Mouse (Mus musculus): Measurements from ENCODE around the gene Cpt1a. TPM values are rescaled to one million over a fixed set of nuclear protein-coding genes. Genes with fewer than 3 reads are reported as not detected.

The Cpt1a gene
- polyA plus RNA-seq, 1 experiment from 2014 or later = 19.6 TPM

DNA sequence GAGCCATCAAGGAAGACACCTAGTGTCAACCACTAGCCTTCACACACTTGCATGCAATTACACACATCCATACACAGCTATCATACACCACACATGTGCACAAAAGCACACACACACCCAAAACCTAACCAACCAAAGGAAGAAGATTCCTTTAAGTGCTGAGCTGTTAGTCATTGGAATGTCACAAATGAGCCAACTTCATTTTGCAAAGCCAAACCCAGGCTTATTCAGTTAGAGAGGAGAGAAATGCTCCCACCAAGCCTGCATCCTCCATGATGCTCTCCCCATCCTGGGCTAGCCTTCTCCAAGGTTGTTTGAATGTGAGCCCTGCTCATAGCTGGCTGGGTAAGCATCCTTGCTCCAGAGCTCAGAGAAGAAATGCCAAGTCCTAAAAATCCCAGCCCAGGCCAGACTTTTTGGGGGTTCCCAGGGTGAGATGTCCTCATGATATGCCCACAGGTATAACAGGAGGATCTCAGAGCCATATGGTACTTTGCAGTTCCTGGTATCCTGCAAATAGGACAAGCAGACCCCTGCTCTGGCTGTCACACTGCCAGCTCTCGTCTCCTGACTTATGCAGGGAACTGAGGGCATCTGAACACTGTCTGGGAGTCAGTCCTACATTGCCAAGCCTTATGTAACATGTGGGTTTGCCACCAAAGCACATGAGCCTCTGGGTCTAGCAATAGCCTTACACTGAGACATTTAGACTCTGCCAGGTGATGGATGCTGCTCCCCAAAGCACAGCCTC, 83.6 kb downstream of the Cpt1a start:
- Histone ChIP-seq H3K27ac (no peak overlapping the region), H3K27me3 (no peaks in the 10 kb centered on the region), H3K9ac (no peak overlapping the region), H3K4me3 (no peak overlapping the region), H3K4me2 (no peak overlapping the region), H3K9me3 (no peaks in the 10 kb centered on the region), H3K36me3 (no peaks in the 10 kb centered on the region), H3K4me1 (no peaks in the 10 kb centered on the region)
- ATAC-seq (ENCODE audit: insufficient number of reproducible peaks, low FRiP score, low TSS enrichment, low read depth) = no peak
- 46% methylated on average over 1 of the region's 1 CpGs for WGBS

DNA sequence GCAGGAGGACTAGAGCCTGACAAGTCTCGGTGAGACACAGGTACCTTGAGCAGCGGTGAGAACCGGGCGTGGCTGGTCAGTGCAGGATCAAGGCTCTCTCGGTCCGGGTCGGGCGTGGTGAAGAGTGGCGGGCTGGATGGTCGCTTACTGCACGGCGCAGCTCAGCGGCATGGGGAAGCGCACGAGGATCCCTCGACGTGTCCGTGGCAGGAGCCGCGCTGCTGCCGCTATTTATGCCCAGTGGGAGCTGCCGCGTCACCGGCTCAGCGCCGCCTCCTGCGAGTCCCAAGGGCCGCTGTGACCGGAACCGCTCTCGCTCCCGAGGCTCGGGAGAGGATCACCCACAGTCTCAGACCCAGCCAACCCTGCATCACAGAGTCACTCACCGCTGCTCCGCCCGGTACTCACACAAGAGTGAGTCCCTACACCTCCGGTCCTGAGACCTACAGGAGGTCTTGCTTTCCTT, 92.2 kb downstream of the Cpt1a start, which contains the start of gene Gal:
Gal (minus strand) TSS at position 277 of the 466 bp plus-strand sequence.
- WGBS = 1% methylated on average over 37 of the region's 37 CpGs
- no peak for ATAC-seq (ENCODE audit: insufficient number of reproducible peaks, low FRiP score, low TSS enrichment, low read depth)
- H3K4me3 ChIP-seq = peak within 1 kb of the TSS; percentile 36
- peaks cover 38% of the 10 kb centered on the region for H3K27me3 ChIP-seq
- H3K4me2 ChIP-seq = peak within 1 kb of the TSS; percentile 60
- H3K27ac ChIP-seq = no peak within 1 kb of the TSS
- H3K9ac ChIP-seq = 0 out of 2 replicates have a peak within 1 kb of the TSS, but pooled peaks have one; percentile 10
- no peaks in the 10 kb centered on the region for H3K36me3 ChIP-seq
- H3K9me3 ChIP-seq = no peaks in the 10 kb centered on the region
- peaks cover 8% of the 10 kb centered on the region for H3K4me1 ChIP-seq

DNA sequence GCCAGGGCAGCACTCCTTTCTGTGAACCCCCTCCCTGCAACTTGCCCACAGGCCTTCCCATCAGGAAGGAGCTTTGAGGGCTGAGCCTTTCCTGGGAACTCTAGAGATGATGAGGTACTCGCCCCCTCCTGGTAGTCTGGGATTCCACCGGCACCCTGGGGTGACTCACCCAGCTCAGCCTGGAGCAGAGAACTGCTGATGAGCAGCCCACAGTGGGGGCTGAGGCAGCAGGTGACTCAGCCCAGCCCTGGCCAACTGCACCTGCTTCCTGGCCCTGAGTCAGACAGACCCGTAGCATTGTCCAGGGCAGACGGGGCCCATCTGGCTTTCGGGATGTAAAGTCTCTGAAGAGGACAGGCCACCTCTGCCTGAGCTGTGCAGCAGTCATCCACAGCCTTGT, 97.1 kb downstream of the Cpt1a start:
- 50% methylated on average over 5 of the region's 5 CpGs for WGBS
- peaks cover 20% of the 10 kb centered on the region for H3K27me3 ChIP-seq
- no peak overlapping the region for H3K27ac ChIP-seq
- no peak overlapping the region for H3K9ac ChIP-seq
- H3K9me3 ChIP-seq = no peaks in the 10 kb centered on the region
- no peaks in the 10 kb centered on the region for H3K36me3 ChIP-seq
- ATAC-seq (ENCODE audit: insufficient number of reproducible peaks, low FRiP score, low TSS enrichment, low read depth) = no peak
- H3K4me1 ChIP-seq = peaks cover 5% of the 10 kb centered on the region
- H3K4me3 ChIP-seq = no peak overlapping the region
- H3K4me2 ChIP-seq = no peak overlapping the region

DNA sequence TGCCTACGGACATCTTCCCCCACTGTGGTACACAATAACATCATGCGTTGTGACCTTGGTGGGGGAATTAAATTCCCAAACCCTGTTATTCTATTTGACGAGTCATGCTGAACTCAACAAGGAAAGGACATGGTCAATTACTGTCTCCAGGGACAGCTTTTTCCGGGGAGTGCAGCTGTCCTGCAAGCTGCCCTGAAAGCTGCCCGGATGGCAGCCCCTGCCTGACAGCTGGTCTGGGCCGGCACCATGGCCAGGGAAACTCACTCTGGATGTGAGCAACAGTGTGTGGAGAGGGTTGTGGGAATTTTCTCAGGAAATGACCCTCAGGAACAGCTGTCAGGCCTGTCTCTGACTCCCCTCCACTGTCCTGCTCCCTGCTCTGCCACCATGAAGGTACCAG, 100.4 kb downstream of the Cpt1a start:
- H3K4me3 ChIP-seq = no peak overlapping the region
- WGBS = 64% methylated on average over 6 of the region's 6 CpGs
- H3K4me2 ChIP-seq = no peak overlapping the region
- H3K27ac ChIP-seq = no peak overlapping the region
- no peaks in the 10 kb centered on the region for H3K4me1 ChIP-seq
- no peaks in the 10 kb centered on the region for H3K9me3 ChIP-seq
- H3K9ac ChIP-seq = no peak overlapping the region
- no peaks in the 10 kb centered on the region for H3K27me3 ChIP-seq
- H3K36me3 ChIP-seq = no peaks in the 10 kb centered on the region
- ATAC-seq (ENCODE audit: insufficient number of reproducible peaks, low FRiP score, low TSS enrichment, low read depth) = no peak

DNA sequence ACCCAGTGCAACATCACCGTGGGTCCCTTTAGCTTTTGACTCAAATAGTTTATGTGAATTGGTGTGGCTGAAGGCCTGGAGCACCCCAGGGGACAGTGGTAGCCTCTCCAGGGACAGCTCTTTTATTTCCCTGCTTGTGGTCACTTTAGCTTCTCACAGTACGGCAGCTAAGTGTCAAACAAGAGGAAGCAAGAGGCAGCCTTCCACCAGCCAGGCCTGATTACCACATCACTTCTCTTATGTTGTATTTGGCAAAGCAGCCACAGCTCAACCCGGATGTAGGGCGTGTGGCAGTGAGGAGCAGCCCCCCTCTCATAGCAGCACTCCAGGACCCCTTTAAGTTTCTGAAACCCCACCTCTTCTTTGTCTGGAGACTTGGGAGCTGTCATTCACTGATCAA, 100.8 kb downstream of the Cpt1a start:
- Histone ChIP-seq H3K9me3 (no peaks in the 10 kb centered on the region), H3K27me3 (no peaks in the 10 kb centered on the region), H3K36me3 (no peaks in the 10 kb centered on the region), H3K4me1 (no peaks in the 10 kb centered on the region), H3K9ac (no peak overlapping the region), H3K4me2 (no peak overlapping the region), H3K27ac (no peak overlapping the region), H3K4me3 (no peak overlapping the region)
- ATAC-seq (ENCODE audit: insufficient number of reproducible peaks, low FRiP score, low TSS enrichment, low read depth) = no peak
- 38% methylated on average over 4 of the region's 4 CpGs for WGBS

DNA sequence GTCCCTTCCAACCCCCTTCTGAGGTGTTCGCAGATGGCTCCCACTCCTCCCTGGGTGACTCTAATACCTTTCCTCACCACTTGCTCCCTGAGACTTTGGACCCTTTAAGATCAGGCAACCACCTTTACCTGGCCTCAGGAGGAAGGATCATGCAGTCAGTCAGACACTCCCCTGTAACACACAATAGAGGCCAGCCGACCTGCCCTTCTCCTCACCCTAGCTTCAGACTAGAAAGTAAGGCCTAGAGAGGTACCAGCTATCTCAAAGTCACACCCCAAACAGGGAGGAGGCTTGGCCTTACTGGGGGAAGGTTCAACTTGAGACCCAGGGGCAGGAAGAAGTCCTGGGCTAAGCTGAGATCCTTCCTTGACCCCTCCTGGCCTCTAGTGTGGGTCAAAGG, 102.1 kb downstream of the Cpt1a start:
- 35% methylated on average over 2 of the region's 2 CpGs for WGBS
- Histone ChIP-seq H3K4me3 (no peak overlapping the region), H3K4me1 (0 out of 2 replicates have a peak, but pooled peaks cover 3% of the 10 kb centered on the region), H3K27ac (no peak overlapping the region), H3K9ac (no peak overlapping the region), H3K27me3 (no peaks in the 10 kb centered on the region), H3K4me2 (no peak overlapping the region), H3K9me3 (no peaks in the 10 kb centered on the region), H3K36me3 (no peaks in the 10 kb centered on the region)
- no peak for ATAC-seq (ENCODE audit: insufficient number of reproducible peaks, low FRiP score, low TSS enrichment, low read depth)

DNA sequence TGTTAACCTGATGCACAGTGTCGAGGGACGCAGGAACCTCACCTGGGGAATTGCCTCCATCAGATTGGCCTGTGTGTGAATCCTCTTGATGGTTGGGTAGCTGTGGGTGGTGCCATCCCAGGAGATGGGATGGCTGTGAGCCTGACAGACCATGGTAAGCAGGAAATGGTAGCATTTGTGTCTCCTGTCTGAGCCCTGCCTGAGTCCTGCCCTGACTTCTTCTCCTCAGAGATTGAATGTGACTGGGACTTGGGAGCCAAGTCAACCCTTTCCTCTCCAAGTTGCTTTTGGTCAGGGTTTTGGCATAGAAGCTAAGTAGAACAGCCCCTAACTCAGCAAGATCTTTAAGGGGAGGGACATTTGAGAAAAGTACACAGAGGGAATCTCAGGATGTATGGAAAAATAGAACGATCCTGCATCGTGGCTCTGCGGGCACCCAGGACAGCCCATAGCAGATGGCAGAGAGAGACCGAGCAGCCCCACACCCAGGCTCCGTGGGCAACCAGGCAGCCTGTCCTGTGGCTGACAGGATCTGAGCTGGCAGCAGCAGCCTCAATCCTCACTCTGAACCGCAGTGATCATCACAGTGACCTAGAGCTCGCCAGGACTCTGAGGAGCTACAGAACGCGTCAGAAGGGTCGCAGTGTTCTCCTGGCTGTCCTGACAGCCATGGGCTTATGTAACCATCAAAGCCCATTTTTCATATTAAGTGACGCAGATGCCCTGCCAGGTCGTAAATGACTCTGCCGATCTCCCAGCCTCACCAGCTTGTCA, 106.1 kb downstream of the Cpt1a start:
- 75% methylated on average over 15 of the region's 15 CpGs for WGBS
- H3K4me1 ChIP-seq = 0 out of 2 replicates have a peak, but pooled peaks cover 5% of the 10 kb centered on the region
- ATAC-seq (ENCODE audit: insufficient number of reproducible peaks, low FRiP score, low TSS enrichment, low read depth) = no peak

DNA sequence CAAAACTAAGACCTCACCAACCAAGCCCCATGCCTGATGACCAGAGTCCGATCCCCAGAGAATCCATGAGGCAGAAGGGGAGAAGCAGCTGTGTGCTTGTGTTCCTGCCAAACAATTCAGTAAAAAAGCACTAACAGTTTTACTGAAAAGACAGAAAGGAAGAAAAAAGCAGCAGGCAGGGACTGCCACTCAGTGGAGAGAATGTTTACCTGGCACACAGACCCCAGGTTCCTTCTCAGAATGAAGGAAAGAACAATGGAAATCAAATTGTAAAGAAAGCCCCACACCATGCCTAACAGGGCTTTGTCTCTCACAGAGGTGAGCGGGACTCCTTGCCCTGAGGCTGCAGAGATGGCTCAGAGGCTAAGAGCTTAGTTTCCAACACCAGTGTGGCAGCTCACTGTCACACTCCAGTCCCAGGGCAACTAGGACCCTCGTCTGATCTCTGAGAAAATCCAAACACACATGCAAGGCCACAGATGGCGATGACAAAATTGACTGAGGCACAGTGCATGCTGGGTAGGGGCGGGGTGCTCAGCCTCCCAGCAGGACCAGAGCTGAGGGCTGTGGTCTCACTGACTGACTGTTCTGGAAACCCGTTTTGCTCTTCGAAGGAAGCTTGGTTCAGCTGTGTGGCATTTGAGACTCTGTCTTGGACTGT, 107.2 kb downstream of the Cpt1a start:
- WGBS = 52% methylated on average over 7 of the region's 7 CpGs
- no peak for ATAC-seq (ENCODE audit: insufficient number of reproducible peaks, low FRiP score, low TSS enrichment, low read depth)
- H3K4me1 ChIP-seq = 0 out of 2 replicates have a peak, but pooled peaks cover 5% of the 10 kb centered on the region
- H3K9me3 ChIP-seq = no peaks in the 10 kb centered on the region
- no peak overlapping the region for H3K4me3 ChIP-seq
- H3K9ac ChIP-seq = no peak overlapping the region
- H3K4me2 ChIP-seq = no peak overlapping the region
- no peaks in the 10 kb centered on the region for H3K27me3 ChIP-seq
- no peaks in the 10 kb centered on the region for H3K36me3 ChIP-seq
- no peak overlapping the region for H3K27ac ChIP-seq

More for the DNA sequence above, 106.1 kb downstream of the Cpt1a start:
- no peaks in the 10 kb centered on the region for H3K27me3 ChIP-seq
- H3K27ac ChIP-seq = no peak overlapping the region
- H3K9ac ChIP-seq = no peak overlapping the region
- H3K4me2 ChIP-seq = no peak overlapping the region
- no peaks in the 10 kb centered on the region for H3K9me3 ChIP-seq
- no peaks in the 10 kb centered on the region for H3K36me3 ChIP-seq
- no peak overlapping the region for H3K4me3 ChIP-seq

DNA sequence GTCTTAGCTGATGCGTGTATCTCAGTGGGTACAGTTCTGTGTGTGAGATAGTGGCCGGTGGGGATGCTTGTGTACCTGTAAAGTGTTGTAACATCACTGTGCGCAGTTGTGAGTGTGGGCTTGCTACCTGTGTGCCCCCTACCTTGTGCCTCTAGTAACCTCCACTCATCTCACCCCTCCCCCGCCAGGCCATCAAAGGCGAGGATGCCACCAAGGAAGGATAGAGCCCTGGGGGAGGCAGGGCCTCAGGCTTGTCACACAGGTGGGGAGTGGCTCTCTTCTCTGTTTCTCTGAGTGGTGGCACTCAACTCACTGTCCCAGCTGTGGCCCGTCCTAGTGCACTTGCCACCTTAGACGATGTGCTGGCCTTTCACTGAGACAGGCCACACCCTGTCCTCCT, 108.9 kb downstream of the Cpt1a start:
- H3K4me1 ChIP-seq = 0 out of 2 replicates have a peak, but pooled peaks cover 5% of the 10 kb centered on the region
- no peak overlapping the region for H3K27ac ChIP-seq
- H3K27me3 ChIP-seq = no peaks in the 10 kb centered on the region
- ATAC-seq (ENCODE audit: insufficient number of reproducible peaks, low FRiP score, low TSS enrichment, low read depth) = no peak
- no peaks in the 10 kb centered on the region for H3K9me3 ChIP-seq
- no peaks in the 10 kb centered on the region for H3K36me3 ChIP-seq
- H3K9ac ChIP-seq = no peak overlapping the region
- no peak overlapping the region for H3K4me2 ChIP-seq
- WGBS = 60% methylated on average over 7 of the region's 7 CpGs
- no peak overlapping the region for H3K4me3 ChIP-seq

DNA sequence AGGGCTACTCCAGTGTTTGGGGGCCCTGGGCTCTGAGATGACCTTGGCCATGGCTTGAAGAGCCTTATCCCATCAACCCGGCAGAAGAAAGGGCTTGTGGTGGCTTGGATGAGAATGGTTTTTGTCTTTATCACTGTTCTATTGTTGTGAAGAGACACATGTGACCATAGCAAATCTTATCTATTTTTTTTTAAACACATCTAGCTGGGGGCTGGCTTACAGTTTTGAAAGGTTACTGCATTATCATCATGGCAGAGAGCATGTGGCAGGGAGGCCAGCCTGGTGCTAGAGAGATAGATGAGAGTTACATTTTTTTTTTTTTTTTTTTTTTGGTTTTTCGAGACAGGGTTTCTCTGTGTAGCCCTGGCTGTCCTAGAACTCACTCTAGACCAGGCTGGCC, 109.8 kb downstream of the Cpt1a start:
- H3K4me1 ChIP-seq = 0 out of 2 replicates have a peak, but pooled peaks cover 5% of the 10 kb centered on the region
- WGBS = 91% methylated on average over 2 of the region's 2 CpGs
- no peaks in the 10 kb centered on the region for H3K36me3 ChIP-seq
- H3K4me2 ChIP-seq = no peak overlapping the region
- no peak for ATAC-seq (ENCODE audit: insufficient number of reproducible peaks, low FRiP score, low TSS enrichment, low read depth)
- H3K4me3 ChIP-seq = no peak overlapping the region
- H3K27me3 ChIP-seq = no peaks in the 10 kb centered on the region
- H3K9me3 ChIP-seq = no peaks in the 10 kb centered on the region
- no peak overlapping the region for H3K27ac ChIP-seq
- H3K9ac ChIP-seq = no peak overlapping the region

DNA sequence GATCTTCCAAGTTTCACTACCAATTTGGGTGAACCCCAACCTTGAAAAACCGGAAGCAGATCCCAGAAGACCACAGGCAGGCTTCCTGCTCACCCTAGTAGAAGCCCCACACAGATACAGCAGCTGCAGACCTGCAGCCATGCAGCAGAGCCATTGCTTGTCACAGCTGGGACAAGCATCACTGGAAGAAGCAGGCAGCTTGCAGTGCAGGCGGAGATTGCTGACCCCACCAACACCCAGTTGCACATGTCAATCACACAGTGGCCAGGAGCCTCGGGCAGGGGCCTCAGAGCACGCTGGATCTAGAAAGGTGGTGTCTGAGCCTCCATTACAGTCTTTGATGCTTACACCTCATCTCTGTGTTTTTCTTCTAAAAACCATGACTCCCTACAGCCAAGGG, 112.0 kb downstream of the Cpt1a start:
- Histone ChIP-seq H3K36me3 (no peaks in the 10 kb centered on the region), H3K27ac (no peak overlapping the region), H3K4me1 (0 out of 2 replicates have a peak, but pooled peaks cover 3% of the 10 kb centered on the region), H3K9ac (no peak overlapping the region), H3K9me3 (no peaks in the 10 kb centered on the region), H3K27me3 (no peaks in the 10 kb centered on the region), H3K4me2 (no peak overlapping the region), H3K4me3 (no peak overlapping the region)
- ATAC-seq (ENCODE audit: insufficient number of reproducible peaks, low FRiP score, low TSS enrichment, low read depth) = no peak
- WGBS = 38% methylated on average over 4 of the region's 4 CpGs

DNA sequence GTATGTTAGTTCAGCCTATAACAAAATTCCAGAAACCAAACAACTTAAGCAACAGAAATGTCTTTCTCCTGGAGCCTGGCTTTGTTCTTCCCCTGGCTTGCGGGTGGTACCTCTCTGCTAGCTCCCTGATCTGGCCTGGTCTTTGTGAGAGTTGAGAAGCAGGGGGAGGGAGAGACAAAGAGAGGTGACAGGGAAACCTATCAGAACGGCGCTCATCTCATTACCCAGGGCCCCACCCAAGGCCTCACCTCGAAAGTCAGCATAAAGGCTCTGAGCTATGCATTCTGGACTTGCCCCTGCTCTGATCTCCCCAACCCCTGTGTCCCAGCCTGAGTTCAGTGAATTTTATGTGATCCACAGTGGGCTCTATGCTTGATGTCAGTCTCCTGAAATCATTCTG, 112.5 kb downstream of the Cpt1a start:
- ATAC-seq (ENCODE audit: insufficient number of reproducible peaks, low FRiP score, low TSS enrichment, low read depth) = no peak

More for the DNA sequence above, 112.5 kb downstream of the Cpt1a start:
- Histone ChIP-seq H3K4me2 (no peak overlapping the region), H3K9me3 (no peaks in the 10 kb centered on the region), H3K4me3 (no peak overlapping the region), H3K9ac (no peak overlapping the region), H3K36me3 (no peaks in the 10 kb centered on the region), H3K27ac (no peak overlapping the region), H3K27me3 (no peaks in the 10 kb centered on the region), H3K4me1 (no peaks in the 10 kb centered on the region)
- WGBS = 48% methylated on average over 4 of the region's 4 CpGs

All from limb, embryonic 15.5 days (tissue).